Mouse (Mus musculus): Measurements from ENCODE around the gene Gm42906. TPM values are rescaled to one million over a fixed set of nuclear protein-coding genes. Genes with fewer than 3 reads are reported as not detected.

The Gm42906 gene
- total RNA-seq, 2 experiments from 2014 or later: 2.4 TPM; not detected in 1

DNA sequence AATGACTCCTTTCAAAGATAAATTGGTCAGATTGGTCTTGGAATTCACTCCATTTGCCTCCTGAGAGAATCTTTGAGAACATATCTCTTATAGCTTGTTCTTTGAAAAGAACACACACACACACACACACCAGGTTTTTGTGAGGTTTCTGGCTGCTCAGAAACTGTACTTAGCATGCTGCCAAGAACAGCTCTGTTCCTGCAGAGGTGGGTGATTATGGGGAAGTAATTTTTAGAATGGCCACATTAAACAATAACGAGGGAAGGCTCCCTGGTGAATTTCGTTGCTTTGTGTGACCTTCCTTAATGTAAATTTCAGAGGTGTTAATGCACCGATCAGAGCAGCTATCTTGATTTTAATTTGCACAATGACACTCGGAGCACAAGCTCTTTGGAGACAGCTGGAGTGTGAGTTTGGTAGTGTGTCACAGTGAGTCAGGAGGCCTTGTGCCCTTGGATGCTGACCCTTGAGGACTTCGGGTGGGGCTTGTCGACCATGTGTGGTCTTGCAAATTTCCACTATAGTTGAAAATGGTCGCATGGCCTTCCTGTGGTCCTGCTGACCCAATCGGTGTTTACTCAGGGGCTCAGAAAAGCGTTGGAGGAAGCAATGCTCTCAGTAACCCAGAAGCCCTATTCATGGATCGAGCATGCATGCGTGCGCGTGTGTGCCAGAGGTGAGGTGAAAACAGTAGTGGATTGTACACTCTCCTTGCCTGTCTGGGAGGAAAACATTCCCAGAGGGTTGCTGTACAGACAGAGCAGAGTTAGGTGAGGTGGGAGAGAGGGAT lies 407.7 kb downstream of the Gm42906 start:
- intact Hi-C loops (cut with DNase I): no loop called here
- no peak for DNase-seq

GRCm38 (mm10) chr5:151018959-151019358 lies 409.0 kb downstream of the Gm42906 start:
- intact Hi-C loops (cut with DNase I): no loop called here
- no peak for DNase-seq

- intact Hi-C loops (cut with DNase I): no loop called here
These were observed 409.5 kb downstream of the Gm42906 start for GRCm38 (mm10) chr5:151018450-151018849.

More at GRCm38 (mm10) chr5:151018450-151018849, 409.5 kb downstream of the Gm42906 start:
- no peak for DNase-seq

Other genes starting within 250 kb of the Gm42906 start
- gene Stard13, start 194.3 kb downstream of the Gm42906 start, total RNA-seq (2021): 10 to 100 TPM; 23.0 to 23.3 TPM
- not detected for gene Vmn2r18, start 177.9 kb upstream of the Gm42906 start, total RNA-seq (2021)
- gene Rfc3, start 223.1 kb upstream of the Gm42906 start, total RNA-seq (2021): 1 to 10 TPM; 5.3 to 6.0 TPM